Mouse (Mus musculus) myocyte (in vitro differentiated cells): Measurements from ENCODE around the gene 3110021N24Rik.

Source experiments
- E2F4 ChIP-seq: IDR thresholded peaks from one replicate; pipeline ENCODE4 v1.6.1; 2011; ENCODE audit warnings: mild to moderate bottlenecking, control low read depth, moderate library complexity; ENCODE audit not compliant: insufficient read depth
- MAX ChIP-seq: IDR thresholded peaks from one replicate; pipeline ENCODE4 v1.6.1; 2011; ENCODE audit warnings: low read depth, mild to moderate bottlenecking, control low read depth
- MYOD1 ChIP-seq, 3 experiments: IDR thresholded peaks; one replicate each; pipeline ENCODE4 v1.6.1; 2011; ENCODE audit warnings: control low read depth in 2 of 3, low read depth in 2 of 3, mild to moderate bottlenecking in 2 of 3, moderate library complexity in 1 of 3; ENCODE audit not compliant: insufficient read length in 2 of 3, control insufficient read depth in 1 of 3
- MYOG ChIP-seq, 3 experiments: IDR thresholded peaks; one replicate each; pipeline ENCODE4 v1.6.1; 2011; ENCODE audit warnings: control low read depth in 2 of 3, low read depth in 2 of 3, mild to moderate bottlenecking in 2 of 3; ENCODE audit not compliant: insufficient read length in 2 of 3, control insufficient read depth in 1 of 3, insufficient read depth in 1 of 3
- POLR2A ChIP-seq: IDR thresholded peaks from one replicate; pipeline ENCODE4 v1.6.1; 2011; ENCODE audit warnings: low read depth, mild to moderate bottlenecking, control low read depth, moderate library complexity; ENCODE audit not compliant: insufficient read length
- POLR2AphosphoS2 ChIP-seq: IDR thresholded peaks from one replicate; pipeline ENCODE4 v1.6.1; 2011; ENCODE audit warnings: low read depth, control low read depth; ENCODE audit not compliant: insufficient read length
- TCF12 ChIP-seq: IDR thresholded peaks from one replicate; pipeline ENCODE4 v1.6.1; 2011; ENCODE audit warnings: mild to moderate bottlenecking, control low read depth; ENCODE audit not compliant: poor library complexity, insufficient read depth, severe bottlenecking
- USF1 ChIP-seq: IDR thresholded peaks from one replicate; pipeline ENCODE4 v1.6.1; 2011; ENCODE audit warnings: low read depth, mild to moderate bottlenecking, control low read depth, moderate library complexity

DNA sequence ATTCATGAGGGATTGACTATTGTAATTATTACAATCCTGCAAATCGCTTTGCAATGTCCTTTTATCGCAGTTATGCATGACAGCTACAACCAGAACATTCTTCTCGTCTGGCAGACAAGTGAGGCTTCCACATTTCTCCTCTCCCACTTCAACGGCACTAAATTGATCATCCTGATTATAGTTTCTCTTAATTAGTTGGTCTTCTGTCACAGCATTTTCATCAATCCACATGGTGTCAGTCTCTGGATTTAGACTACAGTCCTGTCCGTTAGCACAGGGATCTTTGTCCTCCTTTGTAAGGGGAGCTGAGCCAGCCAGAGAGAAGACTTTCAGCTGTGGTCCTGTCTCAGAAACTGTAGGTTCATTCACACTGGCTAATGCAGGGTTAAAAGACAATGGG, at the start of gene 3110021N24Rik:
- no peak for TF ChIP-seq POLR2A
- TF ChIP-seq TCF12 = no peak
- no peak for TF ChIP-seq USF1
- TF ChIP-seq MAX = no peak
- no peak for TF ChIP-seq E2F4
- no peak for TF ChIP-seq MYOD1 (IDR thresholded peaks at IDR 0.05; ENCODE audit: control insufficient read depth in 1 of 3, insufficient read length in 2 of 3, low read depth in 2 of 3)
- TF ChIP-seq MYOG (IDR thresholded peaks at IDR 0.05; ENCODE audit: control insufficient read depth in 1 of 3, insufficient read depth in 1 of 3, insufficient read length in 2 of 3, low read depth in 2 of 3) = no peak
- no peak for TF ChIP-seq POLR2AphosphoS2
